Mouse (Mus musculus): ENCODE results near the gene Crybb2.

GRCm38 (mm10) chr5:113105035-113105434 lies 35.1 kb upstream of the Crybb2 start:
- TF ChIP-seq CTCF (IDR thresholded peaks at IDR 0.05), result no peak
- no peak for TF ChIP-seq EP300 (IDR thresholded peaks at IDR 0.05)
